Mouse (Mus musculus): Measurements from ENCODE around the gene Sgf29. TPM values are rescaled to one million over a fixed set of nuclear protein-coding genes. Genes with fewer than 3 reads are reported as not detected.
"Not testable (repeated sequence)": the region's sequence is repeated elsewhere in the genome, so short reads cannot be mapped to it uniquely, and the experiment has no call there.

Sgf29 gene
- polyA plus RNA-seq, 1 experiment from 2014 or later, result 42.9 TPM

- WGBS, result 93% methylated on average over 3 of the region's 3 CpGs
- Histone ChIP-seq H3K27me3 (ENCODE audit: control insufficient read depth, insufficient read depth, low read depth, low read length) (no peaks in the 10 kb centered on the region), H3K9ac (ENCODE audit: low read length) (no peak overlapping the region), H3K27ac (ENCODE audit: low read length) (no peak overlapping the region), H3K4me1 (replicated peaks; ENCODE audit: control insufficient read depth, insufficient read depth, low read length) (no peaks in the 10 kb centered on the region), H3K9me3 (ENCODE audit: control insufficient read depth, low read length) (no peaks in the 10 kb centered on the region), H3K4me3 (ENCODE audit: low read length) (no peak overlapping the region), H3K36me3 (ENCODE audit: control insufficient read depth, insufficient read depth, low read length) (peaks cover 9% of the 10 kb centered on the region), H3K4me2 (ENCODE audit: low read depth, low read length) (no peak overlapping the region)
- no peak for ATAC-seq (ENCODE audit: low read depth)
These were observed 21.0 kb downstream of the Sgf29 start for GRCm38 (mm10) chr7:126670152-126670551.

DNA sequence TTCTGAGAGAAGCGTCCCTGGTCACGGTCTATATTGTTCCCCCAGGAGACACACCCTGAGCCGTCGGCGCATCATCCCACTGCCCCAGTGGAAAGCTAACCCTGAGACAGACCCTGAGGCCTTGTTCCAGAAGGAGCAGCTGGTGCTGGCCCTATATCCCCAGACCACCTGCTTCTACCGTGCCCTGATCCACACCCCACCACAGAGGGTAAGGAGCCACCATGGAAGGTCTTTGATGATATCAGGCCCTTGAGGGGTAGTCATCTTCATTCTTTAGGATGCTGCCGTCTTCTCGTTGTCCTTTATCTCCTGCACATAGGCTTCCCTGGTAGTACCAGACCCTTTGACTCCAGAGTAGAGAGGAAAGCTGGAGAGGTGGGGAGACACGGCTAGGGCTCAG lies 23.0 kb downstream of the Sgf29 start:
- Histone ChIP-seq H3K9ac (ENCODE audit: low read length) (no peak overlapping the region), H3K4me3 (ENCODE audit: low read length) (no peak overlapping the region), H3K36me3 (ENCODE audit: control insufficient read depth, insufficient read depth, low read length) (peaks cover 6% of the 10 kb centered on the region), H3K9me3 (ENCODE audit: control insufficient read depth, low read length) (no peaks in the 10 kb centered on the region), H3K27me3 (ENCODE audit: control insufficient read depth, insufficient read depth, low read depth, low read length) (no peaks in the 10 kb centered on the region), H3K27ac (ENCODE audit: low read length) (no peak overlapping the region), H3K4me1 (replicated peaks; ENCODE audit: control insufficient read depth, insufficient read depth, low read length) (peaks cover 5% of the 10 kb centered on the region; the same call in 1 of the 2 replicates), H3K4me2 (ENCODE audit: low read depth, low read length) (no peak overlapping the region)
- ATAC-seq (ENCODE audit: low read depth), result no peak
- 93% methylated on average over 9 of the region's 9 CpGs for WGBS

GRCm38 (mm10) chr7:126675104-126675503 lies 26.0 kb downstream of the Sgf29 start:
- no peaks in the 10 kb centered on the region for H3K9me3 ChIP-seq (ENCODE audit: control insufficient read depth, low read length)
- no peaks in the 10 kb centered on the region for H3K27me3 ChIP-seq (ENCODE audit: control insufficient read depth, insufficient read depth, low read depth, low read length)
- H3K36me3 ChIP-seq (ENCODE audit: control insufficient read depth, insufficient read depth, low read length), result peaks cover 8% of the 10 kb centered on the region
- ATAC-seq (ENCODE audit: low read depth), result no peak
- no peak overlapping the region for H3K27ac ChIP-seq (ENCODE audit: low read length)
- H3K4me2 ChIP-seq (ENCODE audit: low read depth, low read length), result no peak overlapping the region
- WGBS, result 94% methylated on average over 8 of the region's 8 CpGs
- H3K4me1 ChIP-seq (replicated peaks; ENCODE audit: control insufficient read depth, insufficient read depth, low read length), result peaks cover 5% of the 10 kb centered on the region; the same call in 1 of the 2 replicates
- H3K4me3 ChIP-seq (ENCODE audit: low read length), result no peak overlapping the region
- H3K9ac ChIP-seq (ENCODE audit: low read length), result no peak overlapping the region

- H3K4me2 ChIP-seq (ENCODE audit: low read depth, low read length), result peak within 1 kb of the TSS; percentile 31
- peaks cover 5% of the 10 kb centered on the region; the same call in 1 of the 2 replicates for H3K4me1 ChIP-seq (replicated peaks; ENCODE audit: control insufficient read depth, insufficient read depth, low read length)
- H3K9ac ChIP-seq (ENCODE audit: low read length), result peak within 1 kb of the TSS; percentile 44
- peak; percentile 85 for ATAC-seq (ENCODE audit: low read depth)
- 43% methylated on average over 1 of the region's 1 CpGs for WGBS
- peak within 1 kb of the TSS; percentile 78 for H3K27ac ChIP-seq (ENCODE audit: low read length)
- H3K27me3 ChIP-seq (ENCODE audit: control insufficient read depth, insufficient read depth, low read depth, low read length), result no peaks in the 10 kb centered on the region
- H3K4me3 ChIP-seq (ENCODE audit: low read length), result peak within 1 kb of the TSS; percentile 11; the same call in 1 of the 2 replicates
- H3K9me3 ChIP-seq (ENCODE audit: control insufficient read depth, low read length), result no peaks in the 10 kb centered on the region
- peaks cover 5% of the 10 kb centered on the region for H3K36me3 ChIP-seq (ENCODE audit: control insufficient read depth, insufficient read depth, low read length)
These were observed 27.1 kb downstream of the Sgf29 start, which contains the start of gene Sult1a1 for GRCm38 (mm10) chr7:126676207-126676606. Gene Sult1a1, minus strand, starts transcription at chr7:126676432.

DNA sequence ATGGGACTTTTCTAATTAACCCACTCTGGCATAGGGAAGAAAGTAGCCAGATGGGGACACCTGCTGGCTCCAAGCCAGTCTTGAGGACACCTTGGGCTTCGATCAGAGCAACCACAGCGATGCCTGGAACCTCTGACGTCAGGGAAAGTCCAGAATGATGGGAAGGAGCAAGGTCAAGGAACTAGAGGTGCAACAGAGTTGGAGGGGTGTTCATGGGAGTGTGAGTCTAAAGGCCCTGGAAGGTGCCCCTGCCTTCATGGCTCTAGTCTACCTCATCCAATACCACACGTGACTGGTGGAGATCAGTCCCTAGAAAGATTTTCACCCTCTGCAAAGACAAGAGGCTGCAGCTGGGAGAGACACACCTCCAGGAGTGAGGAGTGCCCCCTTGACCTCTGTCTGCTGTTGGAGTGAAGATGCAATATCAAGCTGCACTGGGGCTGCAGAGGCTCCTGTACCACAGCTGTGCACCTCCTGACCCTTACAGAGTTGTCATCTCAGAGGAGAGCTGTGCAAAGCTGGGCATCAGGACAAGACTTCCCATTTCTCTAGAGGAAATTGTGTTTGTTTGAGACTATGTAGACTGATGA lies 27.6 kb downstream of the Sgf29 start:
- H3K27ac ChIP-seq (ENCODE audit: low read length), result peak overlapping the region; percentile 78
- WGBS, result 78% methylated on average over 4 of the region's 4 CpGs
- H3K9ac ChIP-seq (ENCODE audit: low read length), result no peak overlapping the region
- H3K36me3 ChIP-seq (ENCODE audit: control insufficient read depth, insufficient read depth, low read length), result peaks cover 5% of the 10 kb centered on the region
- H3K4me2 ChIP-seq (ENCODE audit: low read depth, low read length), result no peak overlapping the region; the same call in 1 of the 2 replicates
- H3K27me3 ChIP-seq (ENCODE audit: control insufficient read depth, insufficient read depth, low read depth, low read length), result no peaks in the 10 kb centered on the region
- H3K9me3 ChIP-seq (ENCODE audit: control insufficient read depth, low read length), result no peaks in the 10 kb centered on the region
- H3K4me3 ChIP-seq (ENCODE audit: low read length), result no peak overlapping the region
- no peak for ATAC-seq (ENCODE audit: low read depth)
- H3K4me1 ChIP-seq (replicated peaks; ENCODE audit: control insufficient read depth, insufficient read depth, low read length), result peaks cover 5% of the 10 kb centered on the region; the same call in 1 of the 2 replicates

GRCm38 (mm10) chr7:126678545-126679341 lies 29.6 kb downstream of the Sgf29 start:
- Histone ChIP-seq H3K36me3 (ENCODE audit: control insufficient read depth, insufficient read depth, low read length) (peaks cover 5% of the 10 kb centered on the region), H3K4me3 (ENCODE audit: low read length) (no peak overlapping the region), H3K9me3 (ENCODE audit: control insufficient read depth, low read length) (no peaks in the 10 kb centered on the region), H3K4me1 (replicated peaks; ENCODE audit: control insufficient read depth, insufficient read depth, low read length) (peaks cover 5% of the 10 kb centered on the region; the same call in 1 of the 2 replicates), H3K4me2 (ENCODE audit: low read depth, low read length) (no peak overlapping the region), H3K27me3 (ENCODE audit: control insufficient read depth, insufficient read depth, low read depth, low read length) (no peaks in the 10 kb centered on the region), H3K27ac (ENCODE audit: low read length) (no peak overlapping the region), H3K9ac (ENCODE audit: low read length) (no peak overlapping the region)
- ATAC-seq (ENCODE audit: low read depth), result no peak
- 45% methylated on average over 8 of the region's 8 CpGs for WGBS

DNA sequence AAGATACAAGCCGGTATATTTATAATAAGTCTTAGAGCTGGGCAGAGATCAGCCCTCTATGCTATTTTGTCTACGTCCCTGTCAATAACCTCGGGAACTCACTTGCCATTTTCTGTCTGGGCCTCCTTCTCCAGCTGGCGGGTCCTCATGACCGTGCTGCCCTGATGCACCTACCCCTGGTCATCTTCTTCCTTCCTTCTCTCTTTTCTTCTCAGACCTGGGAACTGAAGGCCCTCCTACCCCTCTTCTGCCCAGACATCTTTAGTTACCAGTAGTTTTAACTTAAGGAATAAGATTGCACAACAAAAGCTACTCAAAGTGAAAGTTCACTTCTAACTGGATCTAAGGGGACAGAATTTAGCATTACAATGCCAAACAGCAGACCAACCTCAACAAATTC lies 30.6 kb downstream of the Sgf29 start:
- H3K27me3 ChIP-seq (ENCODE audit: control insufficient read depth, insufficient read depth, low read depth, low read length), result no peaks in the 10 kb centered on the region
- H3K27ac ChIP-seq (ENCODE audit: low read length), result no peak overlapping the region
- H3K9ac ChIP-seq (ENCODE audit: low read length), result no peak overlapping the region
- WGBS, result 85% methylated on average over 5 of the region's 5 CpGs
- H3K9me3 ChIP-seq (ENCODE audit: control insufficient read depth, low read length), result no peaks in the 10 kb centered on the region
- peaks cover 5% of the 10 kb centered on the region; the same call in 1 of the 2 replicates for H3K4me1 ChIP-seq (replicated peaks; ENCODE audit: control insufficient read depth, insufficient read depth, low read length)
- no peak overlapping the region for H3K4me3 ChIP-seq (ENCODE audit: low read length)
- peaks cover 5% of the 10 kb centered on the region for H3K36me3 ChIP-seq (ENCODE audit: control insufficient read depth, insufficient read depth, low read length)
- no peak for ATAC-seq (ENCODE audit: low read depth)
- no peak overlapping the region for H3K4me2 ChIP-seq (ENCODE audit: low read depth, low read length)

DNA sequence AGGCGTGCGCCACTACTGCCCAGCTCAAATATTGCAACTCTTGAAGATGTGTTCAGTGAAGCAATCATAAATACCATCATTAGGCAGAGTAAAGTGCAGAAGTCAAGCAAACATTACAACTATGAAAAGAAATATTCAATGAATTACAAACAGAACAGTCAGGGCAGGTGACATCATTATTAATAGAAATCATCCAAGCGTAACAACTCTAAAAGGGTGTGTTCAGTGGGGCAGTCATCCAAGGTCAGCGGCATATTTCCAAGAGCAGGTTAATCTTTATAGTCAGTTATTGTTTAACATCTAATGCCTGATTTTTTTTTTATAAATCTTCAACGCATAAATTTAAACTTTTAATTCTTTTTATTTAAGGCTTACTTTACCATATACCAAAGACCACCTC lies 32.1 kb downstream of the Sgf29 start:
- Histone ChIP-seq H3K4me3 (ENCODE audit: low read length) (no peak overlapping the region), H3K27me3 (ENCODE audit: control insufficient read depth, insufficient read depth, low read depth, low read length) (no peaks in the 10 kb centered on the region), H3K9me3 (ENCODE audit: control insufficient read depth, low read length) (no peaks in the 10 kb centered on the region), H3K4me2 (ENCODE audit: low read depth, low read length) (no peak overlapping the region), H3K4me1 (replicated peaks; ENCODE audit: control insufficient read depth, insufficient read depth, low read length) (peaks cover 2% of the 10 kb centered on the region; the same call in 1 of the 2 replicates), H3K36me3 (ENCODE audit: control insufficient read depth, insufficient read depth, low read length) (peaks cover 3% of the 10 kb centered on the region; the same call in 1 of the 2 replicates), H3K27ac (ENCODE audit: low read length) (no peak overlapping the region), H3K9ac (ENCODE audit: low read length) (no peak overlapping the region)
- no peak for ATAC-seq (ENCODE audit: low read depth)
- WGBS, result 90% methylated on average over 5 of the region's 5 CpGs

DNA sequence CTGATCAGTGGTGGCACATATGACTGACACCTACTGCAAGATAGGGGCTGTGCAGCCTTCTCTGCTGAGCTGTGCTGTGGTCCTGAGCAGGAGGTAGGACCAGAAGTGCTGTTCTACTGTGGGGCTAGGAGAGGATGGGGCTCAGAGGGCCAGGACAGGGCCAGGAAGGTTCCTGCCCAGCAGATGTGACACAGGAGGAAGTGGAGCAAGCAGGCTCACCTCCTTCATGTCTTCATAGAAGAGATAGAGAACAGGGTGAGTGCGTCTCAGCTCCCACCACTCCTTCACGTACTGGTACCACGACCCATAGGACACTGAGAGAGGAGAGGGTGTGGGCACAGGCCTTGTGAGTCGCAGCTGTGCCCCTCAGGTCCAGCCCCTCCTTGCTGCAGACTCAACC lies 39.0 kb downstream of the Sgf29 start:
- not testable (repeated sequence) for ATAC-seq (ENCODE audit: low read depth); H3K4me3 ChIP-seq (ENCODE audit: low read length); H3K9me3 ChIP-seq (ENCODE audit: control insufficient read depth, low read length); H3K27ac ChIP-seq (ENCODE audit: low read length); H3K9ac ChIP-seq (ENCODE audit: low read length); H3K4me1 ChIP-seq (replicated peaks; ENCODE audit: control insufficient read depth, insufficient read depth, low read length); H3K27me3 ChIP-seq (ENCODE audit: control insufficient read depth, insufficient read depth, low read depth, low read length); H3K4me2 ChIP-seq (ENCODE audit: low read depth, low read length)
- 75% methylated on average over 4 of the region's 4 CpGs for WGBS
- peaks cover 11% of the 10 kb centered on the region; the same call in 1 of the 2 replicates for H3K36me3 ChIP-seq (ENCODE audit: control insufficient read depth, insufficient read depth, low read length)

Measured in lung, embryonic 16.5 days (tissue).